Mouse (Mus musculus): ENCODE measurements around the gene Arhgap24.

GRCm38 (mm10) chr5:102508162-102508561 is 27.0 kb downstream of the Arhgap24 start:
- no peak for TF ChIP-seq CTCF (IDR thresholded peaks at IDR 0.05; ENCODE audit: low read depth, low read length)
- TF ChIP-seq POLR2A (IDR thresholded peaks at IDR 0.05; ENCODE audit: borderline replicate concordance, low read depth, low read length): no peak
